Mouse (Mus musculus): ENCODE measurements around the gene Pou5f1.
A peak's percentile ranks its signal among the peaks of the same experiment; 100 is the strongest.
"Not testable (repeated sequence)": the region's sequence is repeated elsewhere in the genome, so short reads cannot be mapped to it uniquely, and the experiment has no call there.

The Pou5f1 gene

GRCm38 (mm10) chr17:35505776-35506175, at the start of gene Pou5f1:
TSS of gene Pou5f1 (plus strand) at chr17:35506018.
- no peak for DNase-seq

DNA sequence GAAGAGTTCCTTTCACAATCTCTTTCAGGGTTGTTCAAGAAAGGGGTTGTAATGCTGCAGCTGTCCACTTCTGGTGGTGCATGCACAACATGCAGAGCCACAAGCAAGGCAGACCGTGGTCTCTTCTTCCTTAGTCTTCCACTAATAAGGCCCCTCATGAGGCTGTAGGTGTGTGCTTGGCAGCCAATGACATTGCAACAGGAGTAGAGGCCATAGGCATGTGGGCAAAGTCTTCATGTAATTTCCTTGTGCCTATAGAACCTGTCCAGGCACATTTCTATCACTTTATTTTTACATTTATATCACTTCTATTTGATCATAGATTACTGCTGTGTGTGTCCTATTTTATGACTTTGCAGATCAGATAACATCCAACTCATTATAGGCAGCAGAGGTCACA, 47.6 kb upstream of the Pou5f1 start:
- DNase-seq: not testable (repeated sequence)

GRCm38 (mm10) chr17:35460513-35461341, 45.1 kb upstream of the Pou5f1 start:
- not testable (repeated sequence) for DNase-seq

GRCm38 (mm10) chr17:35465651-35466050, 40.2 kb upstream of the Pou5f1 start:
- not testable (repeated sequence) for DNase-seq

GRCm38 (mm10) chr17:35468936-35469335, 36.9 kb upstream of the Pou5f1 start:
- DNase-seq: not testable (repeated sequence)

DNA sequence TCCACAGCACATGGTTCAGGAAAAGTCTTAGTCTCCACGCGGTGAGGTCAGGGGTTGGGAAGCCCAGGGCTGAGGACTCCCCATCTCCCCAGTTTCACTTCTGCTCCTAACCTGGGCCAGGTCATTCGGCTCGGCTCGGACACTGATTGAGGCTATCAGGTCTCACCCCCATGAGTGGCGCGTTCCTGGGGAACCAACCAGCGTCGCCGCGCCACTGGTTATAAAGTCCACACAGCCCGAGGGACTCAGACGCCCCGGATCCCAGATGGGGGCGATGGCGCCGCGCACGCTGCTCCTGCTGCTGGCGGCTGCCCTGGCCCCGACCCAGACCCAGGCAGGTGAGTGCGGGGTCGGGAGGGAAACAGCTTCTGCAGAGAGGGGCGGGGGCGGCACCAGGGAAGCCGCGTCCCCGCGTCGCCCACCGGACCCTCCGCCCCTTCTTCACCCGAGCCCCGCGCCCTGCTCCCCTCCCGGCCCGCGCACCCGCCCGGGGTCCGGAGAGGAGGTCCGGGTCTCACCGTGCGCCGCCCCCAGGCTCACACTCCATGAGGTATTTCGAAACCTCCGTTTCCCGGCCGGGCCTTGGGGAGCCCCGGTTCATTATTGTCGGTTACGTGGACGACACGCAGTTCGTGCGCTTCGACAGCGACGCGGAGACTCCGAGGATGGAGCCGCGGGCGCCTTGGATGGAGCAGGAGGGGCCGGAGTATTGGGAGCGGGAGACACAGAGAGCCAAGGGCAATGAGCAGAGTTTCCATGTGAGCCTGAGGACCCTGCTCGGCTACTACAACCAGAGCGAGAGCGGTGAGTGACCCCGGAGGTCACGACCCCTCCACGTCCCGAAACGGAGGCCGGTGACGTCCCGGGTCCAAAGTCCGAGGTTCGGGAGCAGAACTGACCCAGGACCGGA, 35.7 kb upstream of the Pou5f1 start, which contains the start of gene H2-Q10:
H2-Q10 (plus strand) TSS at position 248 of the 910 bp plus-strand sequence.
- no peak for DNase-seq

DNA sequence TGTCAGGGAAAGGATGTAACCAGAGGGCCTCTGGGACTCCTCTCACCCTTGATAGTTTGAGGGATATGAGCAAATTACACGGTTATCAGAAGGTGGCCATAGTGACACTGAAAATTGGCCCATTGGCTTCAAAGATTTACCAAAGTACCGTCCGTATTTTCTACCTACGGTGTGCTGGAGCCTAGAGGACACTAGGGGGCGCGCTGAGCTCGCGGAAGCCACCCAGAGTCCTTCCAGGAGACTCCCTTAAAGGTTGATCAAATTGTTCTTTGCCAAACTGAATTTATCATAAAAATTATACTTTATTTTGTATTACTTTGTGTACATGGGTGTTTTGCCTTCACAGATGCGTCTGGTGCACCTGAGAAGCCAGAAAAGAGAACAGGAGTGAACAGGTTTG, 21.8 kb upstream of the Pou5f1 start:
- peak; percentile 32 for DNase-seq

DNA sequence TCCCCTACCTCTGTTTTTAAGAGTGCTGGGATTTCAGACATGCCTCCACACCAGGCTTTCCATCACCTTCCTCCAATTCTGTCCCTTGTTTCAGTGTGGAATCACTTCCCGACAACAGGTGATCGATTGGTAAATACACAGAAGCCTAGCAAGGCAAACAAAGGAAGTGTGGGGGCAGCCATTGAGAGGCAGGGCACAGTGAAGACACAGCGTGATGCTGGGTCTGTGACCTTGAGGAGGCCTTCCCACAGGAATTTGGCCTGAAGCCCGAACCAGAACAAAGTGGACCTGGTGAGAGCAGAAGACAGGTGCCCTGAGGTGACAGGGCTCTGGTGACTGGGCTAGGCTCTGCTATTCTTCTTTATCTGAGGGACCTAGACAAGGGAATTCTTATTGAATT, 20.1 kb upstream of the Pou5f1 start:
- DNase-seq: no peak

- no peak for DNase-seq
Measured at GRCm38 (mm10) chr17:35486726-35487125, 19.1 kb upstream of the Pou5f1 start.

- no peak for DNase-seq
Measured at GRCm38 (mm10) chr17:35488041-35488440, 17.8 kb upstream of the Pou5f1 start.

GRCm38 (mm10) chr17:35490320-35490719, 15.5 kb upstream of the Pou5f1 start:
- DNase-seq: no peak

DNA sequence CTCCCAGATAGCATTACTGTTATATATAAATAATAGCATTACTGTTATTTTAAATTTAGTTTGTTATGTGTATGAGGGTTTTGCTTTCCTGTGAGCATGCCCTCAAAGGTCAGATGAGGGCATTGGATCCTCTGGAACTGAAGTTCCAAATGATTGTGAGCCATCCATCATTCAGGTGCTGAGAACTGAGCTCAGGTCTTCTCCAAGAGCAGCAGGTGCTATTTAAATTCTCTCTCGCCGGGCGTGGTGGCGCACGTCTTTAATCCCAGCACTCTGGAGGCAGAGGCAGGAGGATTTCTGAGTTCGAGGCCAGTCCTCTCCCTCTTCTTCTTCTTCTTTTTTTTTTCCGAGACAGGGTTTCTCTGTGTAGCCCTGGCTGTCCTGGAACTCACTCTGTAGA, 8.7 kb upstream of the Pou5f1 start:
- no peak for DNase-seq

- no peak for DNase-seq
Measured at GRCm38 (mm10) chr17:35502226-35502625, 3.6 kb upstream of the Pou5f1 start.

GRCm38 (mm10) chr17:35502762-35503161, 3.1 kb upstream of the Pou5f1 start:
- DNase-seq: no peak

GRCm38 (mm10) chr17:35503849-35504248, 2.0 kb upstream of the Pou5f1 start:
- no peak for DNase-seq

DNA sequence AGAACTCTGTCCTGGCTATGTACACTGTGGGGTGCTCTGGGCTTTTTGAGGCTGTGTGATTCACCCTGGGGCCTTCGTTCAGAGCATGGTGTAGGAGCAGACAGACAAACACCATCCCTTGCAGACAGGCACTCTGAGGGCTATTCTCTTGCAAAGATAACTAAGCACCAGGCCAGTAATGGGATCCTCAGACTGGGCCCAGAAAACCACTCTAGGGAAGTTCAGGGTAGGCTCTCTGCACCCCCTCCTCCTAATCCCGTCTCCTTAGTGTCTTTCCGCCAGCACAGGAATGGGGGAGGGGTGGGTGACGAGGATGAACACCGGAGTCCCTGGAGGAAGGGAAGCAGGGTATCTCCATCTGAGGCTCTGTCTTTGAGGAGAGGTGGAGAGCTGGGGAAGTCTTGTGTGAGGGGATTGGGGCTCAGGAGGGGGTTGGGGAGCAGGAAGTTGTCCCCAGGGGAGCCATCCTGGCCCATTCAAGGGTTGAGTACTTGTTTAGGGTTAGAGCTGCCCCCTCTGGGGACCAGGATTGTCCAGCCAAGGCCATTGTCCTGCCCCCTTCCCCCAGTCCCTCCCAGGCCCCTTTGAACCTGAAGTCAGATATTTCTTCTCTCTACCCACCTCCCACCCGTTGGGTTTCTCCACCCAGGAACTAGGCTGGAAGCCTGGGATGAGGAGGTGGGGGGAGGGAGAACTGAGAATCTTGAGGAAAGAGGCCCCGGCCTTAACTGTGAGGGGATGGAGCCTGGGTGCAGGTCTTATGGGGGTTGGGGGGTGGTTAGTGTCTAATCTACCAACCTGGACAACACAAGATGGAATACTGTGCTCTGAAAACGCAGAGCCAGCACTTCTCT, 963 bp upstream of the Pou5f1 start:
- DNase-seq: no peak

- DNase-seq: no peak
Measured at GRCm38 (mm10) chr17:35506881-35507280, 1.1 kb downstream of the Pou5f1 start.

GRCm38 (mm10) chr17:35507556-35508260, 1.9 kb downstream of the Pou5f1 start:
- DNase-seq: no peak

DNA sequence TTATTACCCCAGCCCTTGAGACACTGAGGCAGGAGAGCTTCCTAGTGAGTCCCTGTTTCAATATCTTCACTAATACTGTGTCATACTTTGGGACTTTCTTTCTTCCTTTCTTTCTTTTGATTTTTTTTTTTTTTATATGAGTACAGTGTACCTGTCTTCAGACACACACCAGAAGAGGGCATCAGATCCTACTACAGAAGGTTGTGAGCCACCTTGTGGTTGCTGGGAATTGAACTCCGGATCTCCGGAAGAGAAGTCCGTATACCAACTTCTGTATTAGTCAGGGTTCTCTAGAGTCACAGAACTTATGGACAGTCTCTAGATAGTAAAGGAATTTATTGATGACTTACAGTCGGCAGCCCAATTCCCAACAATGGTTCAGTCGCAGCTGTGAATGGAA, 2.5 kb downstream of the Pou5f1 start:
- DNase-seq: not testable (repeated sequence)

DNA sequence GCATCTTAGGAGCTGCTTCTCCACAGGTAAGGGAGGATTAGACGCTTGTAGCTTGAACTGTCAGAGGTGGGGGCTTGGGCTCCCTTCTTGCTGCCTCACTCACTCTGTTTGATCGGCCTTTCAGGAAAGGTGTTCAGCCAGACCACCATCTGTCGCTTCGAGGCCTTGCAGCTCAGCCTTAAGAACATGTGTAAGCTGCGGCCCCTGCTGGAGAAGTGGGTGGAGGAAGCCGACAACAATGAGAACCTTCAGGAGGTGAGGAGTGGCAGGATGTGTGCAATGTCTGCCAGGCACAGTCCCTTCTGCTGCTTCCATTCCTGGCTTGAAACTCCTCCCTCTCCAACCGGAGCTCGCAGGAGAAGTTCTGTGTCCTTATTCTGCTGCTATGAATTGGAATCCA, 3.5 kb downstream of the Pou5f1 start:
- DNase-seq: no peak

DNA sequence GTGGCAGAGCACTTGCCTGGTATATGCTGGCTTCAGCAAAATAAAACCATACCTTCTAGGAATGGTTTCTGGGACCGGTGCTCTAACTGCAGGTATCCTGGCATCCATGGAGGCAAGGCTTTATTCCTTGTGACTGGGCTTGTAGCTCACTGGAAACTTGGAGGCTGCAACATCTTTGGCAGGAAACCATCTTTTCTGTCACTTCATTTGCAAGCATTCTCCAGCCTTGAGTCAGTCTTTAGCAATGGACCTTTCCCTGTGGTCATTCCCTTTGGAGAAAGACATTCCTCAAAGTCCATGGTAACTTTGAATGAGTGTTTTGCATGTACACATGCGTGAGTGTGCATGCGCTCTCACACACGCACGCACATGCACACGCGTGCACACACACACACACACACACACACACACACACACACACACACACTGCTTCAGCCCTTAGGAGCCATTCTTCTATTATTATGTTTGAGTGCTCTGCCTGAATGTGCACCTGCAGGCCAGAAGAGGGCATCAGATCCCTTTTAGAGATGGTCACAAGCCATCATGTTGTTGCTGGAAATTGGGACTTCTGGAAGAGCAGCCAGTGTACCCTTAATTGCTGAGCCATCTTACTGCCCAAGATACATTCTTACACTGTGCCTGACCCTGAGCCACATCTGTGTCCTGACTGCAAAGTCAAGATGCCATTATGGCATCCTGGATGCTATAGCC, 7.3 kb downstream of the Pou5f1 start:
- no peak for DNase-seq
